Mouse (Mus musculus): ENCODE results near the gene Mief1.

Mief1 gene

DNA sequence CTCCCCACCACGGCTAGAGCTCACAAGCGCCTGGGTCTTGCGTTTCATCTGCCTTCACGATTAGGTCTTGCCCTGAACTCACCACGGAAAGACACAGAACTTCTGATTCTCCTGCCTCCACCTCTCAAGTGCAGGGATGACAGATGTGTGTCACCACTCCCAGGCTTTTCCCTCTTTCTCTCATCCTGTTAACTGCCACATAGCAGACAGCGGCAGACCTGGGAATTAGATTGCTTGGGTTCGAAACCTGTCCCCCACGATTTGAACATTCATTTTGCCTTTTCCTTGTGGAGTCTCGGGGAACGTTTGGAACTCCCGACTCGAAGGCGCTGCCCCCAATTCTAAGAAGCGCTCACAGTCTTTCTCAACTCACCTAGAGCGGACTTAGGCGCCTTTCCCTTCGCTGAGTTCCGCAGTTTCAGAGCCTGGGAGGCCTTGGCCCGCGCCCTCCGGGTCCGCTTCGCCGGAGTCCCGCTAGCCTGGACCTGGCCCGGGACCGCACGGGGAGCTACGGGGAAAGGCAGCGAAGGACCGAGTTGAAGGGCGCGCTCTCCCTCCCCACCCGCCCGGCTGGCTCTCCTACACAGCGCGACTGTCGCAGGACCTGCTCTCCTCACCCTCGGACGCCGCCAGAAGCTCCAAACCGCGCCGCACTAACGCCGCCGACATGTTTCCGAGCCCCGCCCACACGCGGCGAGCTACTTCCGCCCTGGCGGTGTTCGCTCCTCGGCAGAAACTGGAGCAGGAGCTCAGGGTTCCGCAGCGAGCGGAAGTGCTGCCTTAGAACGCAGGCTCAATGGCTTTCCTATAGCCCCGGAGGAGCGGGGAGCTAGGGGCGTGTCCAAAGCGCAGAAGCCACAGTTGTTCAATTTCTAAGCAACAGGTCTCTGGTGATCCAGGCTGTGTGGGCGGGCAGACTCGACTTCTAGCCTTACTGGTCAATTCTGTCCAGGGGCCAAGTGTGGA, 30.1 kb downstream of the Mief1 start, which contains the start of gene Rps19bp1:
Rps19bp1 (minus strand) TSS at position 706 of the 966 bp plus-strand sequence.
- peak; percentile 89 to 91 for DNase-seq

DNA sequence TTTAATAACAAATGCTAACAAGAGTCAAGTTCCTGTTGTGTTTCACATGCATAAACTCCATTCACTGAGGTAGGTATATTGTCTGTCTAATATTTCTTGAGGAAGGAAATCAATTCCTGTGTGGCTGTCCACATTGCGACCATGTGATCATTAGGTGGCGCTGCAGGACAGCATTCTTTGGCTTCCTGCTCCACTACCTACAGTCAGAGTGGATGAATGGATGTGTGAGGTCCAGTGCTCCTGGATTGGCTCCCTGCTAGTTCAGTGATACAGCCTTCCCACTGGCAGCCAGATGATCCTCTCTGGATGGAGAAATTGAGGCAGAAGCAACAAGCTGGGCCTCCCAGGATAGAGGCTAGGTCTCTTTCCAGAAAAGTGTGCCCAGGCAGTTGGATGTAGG, 32.5 kb downstream of the Mief1 start:
- DNase-seq, result peak; percentile 73 to 76

DNA sequence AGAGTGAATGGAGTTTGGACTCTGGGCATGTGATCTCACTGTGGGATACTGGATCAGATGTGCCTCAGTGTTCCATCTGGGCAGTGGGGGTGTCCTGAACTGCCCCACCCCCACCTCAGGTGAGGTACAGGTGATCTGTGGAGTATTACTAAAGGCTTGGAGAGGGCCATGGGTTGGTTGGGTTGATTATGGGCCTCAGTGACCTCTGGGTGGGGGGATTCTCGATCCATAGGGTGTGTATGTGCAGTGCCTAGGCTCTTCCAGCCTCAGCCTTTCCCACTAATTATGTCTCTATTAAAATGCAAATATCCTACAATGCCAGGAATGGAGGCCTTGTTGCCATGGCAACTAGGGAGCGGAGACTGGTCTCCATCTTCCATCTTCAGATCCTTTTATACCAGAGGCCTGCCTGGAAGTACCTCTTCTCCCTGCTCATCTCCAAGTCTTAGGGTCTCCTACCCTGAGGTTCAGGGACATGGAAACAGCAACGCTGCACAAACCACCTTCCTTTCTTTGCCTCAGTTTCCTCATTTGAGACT, 38.1 kb downstream of the Mief1 start:
- no peak for DNase-seq

DNA sequence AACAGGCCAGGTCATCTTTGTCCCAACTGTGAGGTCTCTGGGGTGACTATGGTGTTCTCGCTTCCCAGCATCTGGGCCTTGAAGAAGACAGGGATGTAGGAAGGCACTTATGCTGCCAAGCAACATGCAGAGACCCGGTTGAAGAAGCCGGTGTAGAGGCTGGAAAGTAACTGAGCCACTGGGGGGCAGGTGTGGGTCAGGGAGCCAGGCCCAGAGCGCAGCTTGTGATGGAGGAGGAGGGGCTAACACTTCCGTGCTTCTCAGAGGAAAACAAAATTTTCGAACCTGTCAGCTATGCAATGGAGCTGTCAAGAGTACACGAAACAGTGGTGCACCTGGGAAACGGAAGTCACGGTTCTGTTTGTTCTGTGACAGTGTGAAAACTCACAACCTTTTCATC, 43.3 kb downstream of the Mief1 start:
- no peak for DNase-seq

DNA sequence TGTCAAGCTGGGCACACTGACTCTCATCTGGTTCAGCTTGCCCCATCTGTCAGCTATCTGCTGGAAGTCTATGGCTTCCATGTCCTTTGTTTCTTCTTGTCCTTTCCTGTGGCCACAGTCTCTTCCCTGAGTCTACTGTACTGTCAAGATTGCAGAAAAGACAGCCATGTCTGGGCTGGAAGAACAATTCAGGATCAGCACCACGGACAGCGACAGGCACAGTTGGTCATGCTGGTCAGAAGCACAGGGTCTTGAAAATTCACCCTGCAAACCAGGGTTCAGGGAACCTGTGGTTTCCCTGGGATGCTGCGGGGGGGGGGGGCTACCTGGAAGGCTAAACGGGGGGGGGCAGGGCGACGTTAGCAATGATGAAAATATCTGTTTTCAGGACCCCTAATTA, 43.8 kb downstream of the Mief1 start:
- no peak for DNase-seq

DNA sequence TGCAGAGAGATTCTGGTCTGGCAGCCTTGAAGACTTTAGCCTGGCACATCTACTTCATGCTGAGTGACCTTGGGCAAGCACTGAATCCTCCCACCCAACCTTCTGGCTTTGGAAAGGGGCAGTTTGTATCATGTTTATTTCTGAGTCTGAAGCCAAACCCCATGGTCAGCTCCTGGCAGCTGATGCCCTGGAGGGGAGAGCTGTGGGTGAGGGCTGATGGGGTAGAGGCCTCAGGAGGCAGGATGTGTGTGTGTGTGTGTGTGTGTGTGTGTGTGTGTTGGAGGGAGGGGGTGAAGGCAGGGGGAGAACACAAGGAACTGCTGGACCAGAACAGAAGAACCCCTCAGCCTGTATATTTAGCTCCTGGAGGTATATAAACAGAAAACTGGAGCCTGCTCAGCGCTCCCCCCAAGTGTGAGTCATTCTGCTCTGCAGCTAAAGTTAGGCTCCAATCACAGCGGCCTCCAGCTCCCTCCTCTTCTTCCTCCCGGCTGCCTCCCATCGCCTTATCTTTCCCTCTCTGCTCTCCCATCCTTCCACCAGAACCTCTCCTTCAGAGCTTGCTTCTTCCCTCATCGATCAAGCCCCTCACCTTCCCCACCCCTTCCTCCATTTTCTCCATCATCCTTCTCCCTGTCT, 44.4 kb downstream of the Mief1 start:
- no peak for DNase-seq

DNA sequence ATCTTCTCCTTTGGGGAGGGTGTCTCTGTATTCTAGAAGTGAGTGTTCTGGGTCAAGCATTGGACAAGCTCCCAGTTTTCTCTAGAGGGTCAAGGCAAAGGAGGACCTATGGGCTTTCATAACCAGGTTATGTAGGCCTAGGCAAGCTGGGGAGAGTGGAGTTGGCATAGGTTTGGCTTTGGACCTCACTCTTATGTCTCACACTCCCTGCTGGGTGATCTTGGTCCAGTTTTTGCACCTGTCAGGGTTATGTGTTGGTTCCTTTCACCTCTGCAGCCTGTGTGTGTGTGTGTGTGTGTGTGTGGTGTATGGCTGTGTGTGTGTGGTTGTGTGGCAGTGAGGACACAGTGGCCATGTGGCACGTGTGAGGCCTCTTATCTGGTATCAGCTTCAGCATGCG, 45.2 kb downstream of the Mief1 start:
- no peak for DNase-seq

DNA sequence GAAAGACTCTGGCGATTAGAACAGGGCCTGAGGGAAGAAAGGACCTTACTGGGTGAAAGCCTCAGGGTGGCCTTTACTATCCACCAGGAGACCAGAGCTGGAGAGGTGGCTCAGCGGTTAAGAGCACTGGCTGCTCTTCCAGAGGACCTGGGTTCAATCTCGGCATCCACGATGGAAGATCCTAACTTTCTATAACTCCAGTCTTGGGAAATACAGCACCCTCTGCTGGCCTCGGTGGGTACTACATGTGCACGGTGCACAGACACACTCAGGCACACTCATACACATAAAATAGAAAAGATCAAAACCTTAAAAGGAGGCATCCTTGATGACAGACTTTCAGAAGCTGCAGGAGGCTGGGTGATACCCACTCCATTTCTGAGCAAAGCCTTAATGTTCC, 46.8 kb downstream of the Mief1 start:
- DNase-seq, result no peak

DNA sequence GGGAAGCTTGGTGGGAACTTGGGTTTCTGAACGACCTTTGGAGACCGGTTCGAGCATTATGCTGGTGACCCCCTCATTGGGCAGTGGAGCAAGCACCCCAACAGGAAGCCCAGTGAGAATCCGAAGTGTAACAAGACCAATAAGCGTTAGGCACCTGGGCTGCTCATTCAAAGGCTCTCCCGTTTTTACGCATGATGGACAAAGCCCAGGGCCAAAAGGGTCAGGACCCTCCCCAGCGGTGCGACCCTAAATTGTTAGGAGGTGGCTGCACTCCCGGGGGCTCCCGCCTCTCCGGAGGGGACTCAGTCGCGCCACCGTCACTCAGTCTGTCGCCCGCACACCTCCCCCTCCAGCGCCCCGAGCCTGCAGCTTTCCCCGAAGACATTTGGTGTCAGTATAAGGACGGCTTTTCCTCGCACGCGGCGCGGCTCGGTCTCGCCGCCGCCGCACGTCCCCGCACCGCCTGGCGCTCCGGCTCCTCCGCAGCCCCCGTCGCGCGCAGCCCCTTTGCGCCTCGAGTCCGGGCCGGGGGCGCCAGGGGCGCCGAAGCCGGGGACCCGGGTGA, 53.1 kb downstream of the Mief1 start, which contains the start of gene Cacna1i:
Cacna1i (plus strand) TSS at position 388 of the 565 bp plus-strand sequence.
- DNase-seq, result no peak

DNA sequence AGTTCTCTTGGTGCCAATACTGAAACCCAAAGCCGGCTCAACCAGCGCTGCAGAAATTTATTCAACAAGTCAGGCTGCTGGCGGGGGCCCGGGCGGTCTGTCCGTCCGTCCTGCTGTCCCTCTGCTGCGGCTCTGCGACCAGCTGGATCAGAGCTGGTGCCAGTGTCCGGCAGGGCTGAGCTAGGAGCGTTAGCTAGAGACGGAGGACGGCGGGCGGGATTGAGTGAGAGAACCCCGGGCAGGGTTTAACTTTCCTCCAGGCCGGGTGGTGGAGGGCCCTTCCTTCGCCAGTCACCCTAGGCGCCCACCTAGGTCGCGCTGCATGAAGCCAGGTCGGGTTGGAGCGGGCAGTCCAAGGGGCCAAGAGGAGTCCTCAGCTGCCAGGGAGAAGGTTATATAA, 54.2 kb downstream of the Mief1 start:
- DNase-seq, result no peak

DNA sequence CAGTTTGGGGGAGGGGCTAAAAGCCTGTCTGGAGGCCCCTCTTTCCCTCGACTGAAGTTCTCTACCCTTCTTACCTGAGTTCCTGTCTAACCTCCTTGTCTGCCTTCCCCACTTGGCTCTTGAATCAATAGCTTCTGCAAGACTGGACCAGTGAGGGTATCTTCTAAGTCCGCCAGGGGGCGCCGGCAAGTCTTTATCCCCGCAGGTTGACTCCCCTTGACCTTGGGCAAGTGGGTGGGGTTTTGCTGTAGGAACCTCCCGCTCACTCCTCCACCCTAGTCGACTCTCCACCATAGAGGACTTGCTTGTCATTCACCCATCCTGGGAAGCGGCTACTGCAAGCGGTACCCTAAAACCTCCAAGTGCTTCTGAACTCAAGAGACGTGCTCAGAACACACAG, 55.6 kb downstream of the Mief1 start:
- DNase-seq, result peak; percentile 65 to 69

DNA sequence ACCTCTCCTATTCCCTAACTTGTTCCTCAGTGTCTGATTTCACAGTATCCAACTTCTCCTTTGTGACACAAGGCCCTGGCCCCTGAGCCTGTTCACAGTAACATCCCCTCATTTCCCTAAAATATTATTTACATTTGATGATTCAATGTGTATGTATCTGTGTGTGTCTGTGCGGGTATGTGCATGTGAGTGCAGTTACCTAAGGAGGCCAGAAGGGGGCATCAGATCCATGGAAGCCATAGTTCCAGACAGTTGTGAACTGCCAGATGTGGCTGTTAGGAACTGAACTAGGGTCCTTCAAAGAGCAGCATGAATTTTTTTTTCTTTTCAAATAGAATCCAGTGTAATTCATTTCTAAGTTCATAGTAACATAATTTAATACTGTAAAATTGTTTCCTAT, 63.3 kb downstream of the Mief1 start:
- no peak for DNase-seq
